Mouse (Mus musculus): ENCODE measurements around the gene Pcca.

Gene Pcca

GRCm38 (mm10) chr14:122885893-122886292 is 351.8 kb downstream of the Pcca start:
- no peak for DNase-seq (ENCODE audit: low read depth, low spot score)

- no peak for DNase-seq (ENCODE audit: low read depth, low spot score)
Measured at GRCm38 (mm10) chr14:122887278-122887677, 353.2 kb downstream of the Pcca start.

GRCm38 (mm10) chr14:122887702-122888479 is 353.8 kb downstream of the Pcca start:
- no peak for DNase-seq (ENCODE audit: low read depth, low spot score)

GRCm38 (mm10) chr14:122888480-122888872 is 354.4 kb downstream of the Pcca start:
- no peak for DNase-seq (ENCODE audit: low read depth, low spot score)

GRCm38 (mm10) chr14:122891470-122891968 is 357.4 kb downstream of the Pcca start:
- no peak for DNase-seq (ENCODE audit: low read depth, low spot score)

GRCm38 (mm10) chr14:122896106-122896505 is 362.0 kb downstream of the Pcca start:
- no peak for DNase-seq (ENCODE audit: low read depth, low spot score)

- DNase-seq (ENCODE audit: low read depth, low spot score), result no peak
Measured at GRCm38 (mm10) chr14:122898550-122898949, 364.4 kb downstream of the Pcca start.

GRCm38 (mm10) chr14:122900679-122901078 is 366.6 kb downstream of the Pcca start:
- DNase-seq (ENCODE audit: low read depth, low spot score), result peak; percentile 25

GRCm38 (mm10) chr14:122901177-122901576 is 367.1 kb downstream of the Pcca start:
- no peak for DNase-seq (ENCODE audit: low read depth, low spot score)

- no peak for DNase-seq (ENCODE audit: low read depth, low spot score)
Measured at GRCm38 (mm10) chr14:122901715-122902114, 367.6 kb downstream of the Pcca start.

GRCm38 (mm10) chr14:122902136-122902535 is 368.0 kb downstream of the Pcca start:
- peak; percentile 32 for DNase-seq (ENCODE audit: low read depth, low spot score)

GRCm38 (mm10) chr14:122902884-122903283 is 368.8 kb downstream of the Pcca start:
- DNase-seq (ENCODE audit: low read depth, low spot score), result peak; percentile 87

- DNase-seq (ENCODE audit: low read depth, low spot score), result no peak
Measured at GRCm38 (mm10) chr14:122903923-122904351, 369.8 kb downstream of the Pcca start.

- no peak for DNase-seq (ENCODE audit: low read depth, low spot score)
Measured at GRCm38 (mm10) chr14:122905007-122905406, 370.9 kb downstream of the Pcca start.

GRCm38 (mm10) chr14:122908075-122908474 is 374.0 kb downstream of the Pcca start:
- no peak for DNase-seq (ENCODE audit: low read depth, low spot score)

GRCm38 (mm10) chr14:122909368-122910091 is 375.4 kb downstream of the Pcca start:
- no peak for DNase-seq (ENCODE audit: low read depth, low spot score)

- no peak for DNase-seq (ENCODE audit: low read depth, low spot score)
Measured at GRCm38 (mm10) chr14:122911265-122911664, 377.1 kb downstream of the Pcca start.

GRCm38 (mm10) chr14:122912137-122912536 is 378.0 kb downstream of the Pcca start:
- no peak for DNase-seq (ENCODE audit: low read depth, low spot score)

GRCm38 (mm10) chr14:122912812-122913498 is 378.8 kb downstream of the Pcca start:
- peak; percentile 18 for DNase-seq (ENCODE audit: low read depth, low spot score)

- no peak for DNase-seq (ENCODE audit: low read depth, low spot score)
Measured at GRCm38 (mm10) chr14:122913657-122914056, 379.5 kb downstream of the Pcca start, which contains the start of gene Ggact. Gene Ggact, minus strand, starts transcription at chr14:122913757.

- DNase-seq (ENCODE audit: low read depth, low spot score), result no peak
Measured at GRCm38 (mm10) chr14:122917676-122918075, 383.6 kb downstream of the Pcca start.

GRCm38 (mm10) chr14:122920011-122920410 is 385.9 kb downstream of the Pcca start:
- peak; percentile 10 for DNase-seq (ENCODE audit: low read depth, low spot score)
